Mouse (Mus musculus) gastrocnemius, postnatal 10 days (tissue): ENCODE measurements at regions not wholly inside any gene's neighbourhood (a gene's known extent, or its start where the extent isn't known, plus 50 kb on each side); places are given as distances from the start of the nearest gene placed in this dataset.

Experiments used
- DNase-seq: peaks from one replicate; pipeline ENCODE4 v3.0.0; 2021; ENCODE audit warnings: mixed read lengths

GRCm38 (mm10) chr2:72674856-72675440, 199.0 kb downstream of the Cdca7 start:
- DNase-seq: no peak

GRCm38 (mm10) chr2:72677731-72678130, 201.8 kb downstream of the Cdca7 start:
- DNase-seq: no peak

DNA sequence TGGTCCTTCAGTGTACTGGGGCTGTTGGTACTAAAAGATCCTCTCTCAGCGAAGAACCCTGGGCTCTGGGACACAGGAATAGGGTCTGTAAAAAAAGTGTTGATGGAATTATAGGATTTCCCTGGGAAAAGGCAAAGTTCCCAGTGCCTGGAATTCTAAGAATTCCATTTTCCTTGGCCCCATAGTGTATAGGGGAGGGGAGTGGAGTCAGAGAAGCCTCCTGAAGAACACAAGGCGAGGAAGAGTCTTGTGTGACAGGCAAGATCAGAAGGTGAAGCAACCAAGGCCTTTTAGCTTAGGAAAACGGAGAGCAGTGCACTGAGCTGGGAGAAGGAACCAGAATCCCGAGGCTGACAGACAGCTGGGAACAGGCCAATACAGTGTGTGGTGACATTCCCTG, 212.1 kb downstream of the Cdca7 start:
- DNase-seq: no peak

- DNase-seq: no peak
Measured at GRCm38 (mm10) chr2:72701081-72701480, 225.1 kb downstream of the Cdca7 start.

DNA sequence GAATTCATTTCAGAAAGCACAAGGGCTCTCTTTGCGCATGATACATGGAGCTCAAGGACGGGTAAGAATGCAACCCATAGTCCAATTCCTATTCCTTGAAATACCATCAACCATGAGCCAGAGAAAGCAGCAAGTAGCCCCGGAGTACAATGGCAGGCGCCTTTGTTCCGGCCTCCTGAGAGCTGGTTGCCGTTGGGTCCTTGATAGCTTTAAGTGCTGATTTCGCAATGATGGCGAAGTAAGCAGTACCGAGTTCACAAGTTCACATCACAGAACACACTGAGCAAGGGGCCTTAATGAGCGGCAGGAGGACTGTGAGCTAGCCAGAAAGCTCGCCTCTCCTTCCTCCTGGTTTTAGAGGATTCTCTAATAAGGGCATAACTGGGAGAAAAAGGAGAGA, 227.3 kb downstream of the Cdca7 start:
- DNase-seq: no peak

GRCm38 (mm10) chr2:72707676-72708659, 232.0 kb downstream of the Cdca7 start:
- no peak for DNase-seq

GRCm38 (mm10) chr2:72716931-72717330, 241.0 kb downstream of the Cdca7 start:
- DNase-seq: no peak

GRCm38 (mm10) chr2:72728699-72729098, 251.5 kb downstream of the Sp3 start:
- peak; percentile 78 for DNase-seq

GRCm38 (mm10) chr2:72733371-72733770, 246.9 kb downstream of the Sp3 start:
- no peak for DNase-seq

DNA sequence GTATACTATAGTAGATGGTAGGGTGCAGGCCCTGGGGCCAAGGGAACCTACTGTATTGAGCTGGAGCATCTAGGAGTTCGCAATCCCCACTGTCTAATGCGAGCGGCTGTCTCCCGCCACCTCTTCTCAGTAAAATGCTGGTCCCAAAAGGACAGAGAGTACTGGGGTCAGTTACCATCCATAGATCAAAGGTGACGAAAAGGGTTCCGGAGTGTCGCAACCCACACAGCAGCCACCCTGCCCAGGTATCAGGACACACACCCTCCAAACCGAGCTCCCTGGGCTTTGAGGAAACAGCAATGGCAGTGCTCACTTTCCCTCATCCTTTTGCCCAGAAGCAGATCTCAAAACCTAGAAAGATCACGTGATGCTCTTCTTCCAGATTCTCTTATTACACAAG, 245.2 kb downstream of the Sp3 start:
- no peak for DNase-seq

DNA sequence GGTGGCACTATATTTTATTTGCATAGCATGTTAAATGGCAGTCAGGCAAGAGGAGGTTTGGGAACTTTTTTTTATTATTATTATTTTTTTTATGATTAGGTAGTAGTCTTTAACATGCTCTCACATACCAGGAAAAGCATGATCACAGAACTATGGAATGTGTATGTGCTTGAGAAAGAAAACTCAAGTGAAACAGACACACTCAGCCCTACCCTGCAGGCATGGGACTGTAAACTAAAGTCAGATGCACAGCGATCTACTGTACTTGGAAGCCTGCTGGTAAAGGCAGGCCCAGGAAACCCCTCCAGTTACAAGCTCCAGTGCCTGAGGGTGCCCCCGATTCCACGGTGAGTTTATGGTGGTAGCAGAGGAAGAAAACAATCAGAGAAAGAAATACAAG, 243.6 kb downstream of the Sp3 start:
- DNase-seq: no peak

GRCm38 (mm10) chr2:72740391-72741361, 239.6 kb downstream of the Sp3 start:
- peak; percentile 43 for DNase-seq

GRCm38 (mm10) chr2:72741746-72742145, 238.5 kb downstream of the Sp3 start:
- no peak for DNase-seq

- no peak for DNase-seq
Measured at GRCm38 (mm10) chr2:72743651-72744050, 236.6 kb downstream of the Sp3 start.

GRCm38 (mm10) chr2:72744901-72745300, 235.3 kb downstream of the Sp3 start:
- DNase-seq: no peak

DNA sequence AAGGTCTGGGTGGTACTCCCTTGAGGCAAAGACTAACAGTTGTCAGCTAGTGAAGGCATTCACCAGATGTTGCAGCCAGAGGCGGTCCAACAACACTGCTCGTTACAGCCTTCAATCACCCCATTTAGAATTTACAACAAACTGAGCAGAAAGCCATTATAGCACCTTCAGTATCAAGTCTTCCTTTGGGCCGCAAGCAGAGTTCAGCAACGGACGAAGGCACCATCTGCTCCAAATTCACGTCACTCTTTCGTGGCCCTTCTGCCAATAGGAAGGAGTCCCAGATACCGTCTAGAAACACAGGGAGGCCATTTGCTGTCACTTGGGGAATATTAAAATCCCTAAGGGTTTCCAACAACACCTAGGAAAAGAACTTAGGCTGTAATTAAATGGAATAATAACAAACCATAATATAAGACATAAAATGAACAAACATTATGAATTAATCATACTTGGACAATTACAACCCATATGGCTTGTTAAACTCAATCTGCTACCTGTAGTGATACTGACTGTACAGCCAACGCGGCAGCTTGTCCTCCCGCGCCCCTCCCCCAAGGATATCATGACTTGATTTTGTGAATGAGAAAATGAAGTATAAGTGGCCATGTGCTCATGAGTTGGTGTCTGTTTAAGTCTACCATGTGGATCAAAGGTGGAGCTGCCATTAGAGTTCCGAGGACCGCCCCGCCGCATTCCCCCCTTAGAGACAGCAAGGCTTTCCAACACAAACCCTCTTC, 233.6 kb downstream of the Sp3 start:
- DNase-seq: no peak

GRCm38 (mm10) chr2:72747299-72747698, 232.9 kb downstream of the Sp3 start:
- DNase-seq: no peak

DNA sequence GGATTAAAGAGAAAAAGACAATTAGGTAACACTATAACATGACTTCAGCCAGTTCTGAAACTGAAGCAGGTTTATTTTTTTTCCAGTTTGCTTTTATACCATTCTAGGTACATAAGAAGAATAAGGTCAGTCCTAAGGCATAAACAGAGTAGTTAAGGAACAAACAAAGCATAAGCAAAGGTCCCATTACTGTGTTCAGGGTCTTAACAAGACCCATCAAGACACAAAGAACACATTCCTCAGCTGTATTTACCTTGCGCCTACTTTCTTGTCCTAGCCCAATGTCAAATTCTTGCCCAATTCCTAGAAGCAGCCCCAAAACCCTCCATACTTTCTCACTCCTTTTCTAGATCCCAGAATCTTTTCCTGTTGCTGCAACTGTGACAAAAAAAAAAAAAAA, 230.8 kb downstream of the Sp3 start:
- DNase-seq: no peak

DNA sequence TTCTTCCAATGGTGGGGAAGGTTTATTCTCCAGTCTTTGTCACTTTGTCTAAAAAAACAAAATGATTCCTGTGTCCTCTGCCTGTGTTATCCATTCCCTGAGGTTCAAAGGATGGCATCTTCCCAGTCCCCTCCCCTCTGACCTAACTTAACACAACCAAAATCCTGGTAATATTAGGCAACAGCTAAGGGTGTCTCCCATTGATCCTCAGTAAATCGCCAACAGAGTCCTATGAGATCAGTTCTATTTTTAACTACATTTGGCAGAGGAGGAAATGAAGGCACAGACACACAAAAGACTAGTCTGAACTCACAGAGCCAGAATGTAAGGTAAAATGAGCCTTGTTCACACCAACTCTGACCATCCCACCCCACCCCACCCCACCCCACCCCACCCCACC, 228.8 kb downstream of the Sp3 start:
- DNase-seq: no peak

GRCm38 (mm10) chr2:72752624-72753176, 227.5 kb downstream of the Sp3 start:
- no peak for DNase-seq
